Mouse (Mus musculus) cerebellum, adult (tissue): ENCODE measurements around the gene Atg4a-ps.

Source experiments
- ATAC-seq: cut with Nextera tagmentation; 2 replicates; pipeline ENCODE4 v1.9.2; 2017; ENCODE audit warnings: mild to moderate bottlenecking, moderate library complexity, mixed read lengths; ENCODE audit not compliant: insufficient number of reproducible peaks, low FRiP score, low TSS enrichment

Atg4a-ps gene

DNA sequence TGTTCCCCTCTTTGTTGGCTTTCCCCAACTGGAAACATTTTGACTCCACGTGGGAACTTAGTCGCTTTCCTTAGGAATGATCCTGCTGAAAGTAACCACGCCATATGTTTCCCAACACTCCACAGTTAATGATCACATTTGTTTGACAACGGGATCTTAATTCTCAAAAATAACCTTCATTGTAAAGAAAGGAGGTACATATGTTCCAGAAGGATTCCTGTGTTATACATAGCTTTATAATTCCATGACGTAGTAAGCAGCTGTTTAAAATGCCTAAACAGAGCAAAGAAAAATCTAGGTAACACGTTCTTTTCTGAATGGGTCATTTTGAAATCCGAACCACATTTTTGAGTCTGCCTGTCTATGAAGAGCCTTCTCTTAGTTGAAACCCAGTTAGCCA, 12.7 kb downstream of the Atg4a-ps start:
- no peak for ATAC-seq

DNA sequence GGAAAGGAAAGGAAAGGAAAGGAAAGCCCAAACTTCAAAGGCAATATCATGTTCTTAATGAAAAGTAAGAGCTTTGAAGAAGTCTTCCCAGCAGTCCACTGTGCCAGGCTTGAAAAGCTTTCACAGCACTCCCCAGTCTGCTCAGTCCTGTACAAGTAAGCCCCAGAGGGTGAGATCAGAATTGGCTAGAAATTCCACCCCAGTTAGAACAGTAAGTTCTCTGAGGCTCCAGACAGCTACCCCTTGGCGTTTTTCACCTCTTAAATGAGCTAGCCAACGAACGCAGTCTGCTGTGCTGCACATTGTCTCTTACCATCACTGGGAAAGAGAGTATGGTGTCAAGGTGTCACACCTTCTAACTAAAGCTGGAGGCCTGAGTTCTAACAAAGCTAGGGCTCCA, 18.2 kb downstream of the Atg4a-ps start:
- no peak for ATAC-seq

DNA sequence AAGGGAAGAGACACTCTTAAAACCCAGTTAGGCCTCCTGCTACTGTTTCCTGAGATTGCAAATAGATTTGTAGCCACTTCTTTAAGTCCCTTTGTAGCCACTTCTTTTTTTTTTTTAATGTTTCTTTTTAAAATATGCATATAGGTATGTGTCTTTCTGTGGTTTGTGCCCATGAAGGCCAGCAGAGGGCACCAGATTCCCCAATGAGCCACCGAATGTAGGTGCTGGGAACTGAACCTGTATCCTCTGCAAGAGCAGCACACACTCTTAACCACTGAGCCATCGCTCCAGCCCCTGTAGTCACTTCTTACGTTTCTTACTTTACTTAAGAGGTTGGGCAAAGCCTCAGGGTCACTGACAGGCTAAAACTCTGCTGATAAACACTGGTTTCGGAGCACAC, 19.4 kb downstream of the Atg4a-ps start:
- ATAC-seq = no peak

DNA sequence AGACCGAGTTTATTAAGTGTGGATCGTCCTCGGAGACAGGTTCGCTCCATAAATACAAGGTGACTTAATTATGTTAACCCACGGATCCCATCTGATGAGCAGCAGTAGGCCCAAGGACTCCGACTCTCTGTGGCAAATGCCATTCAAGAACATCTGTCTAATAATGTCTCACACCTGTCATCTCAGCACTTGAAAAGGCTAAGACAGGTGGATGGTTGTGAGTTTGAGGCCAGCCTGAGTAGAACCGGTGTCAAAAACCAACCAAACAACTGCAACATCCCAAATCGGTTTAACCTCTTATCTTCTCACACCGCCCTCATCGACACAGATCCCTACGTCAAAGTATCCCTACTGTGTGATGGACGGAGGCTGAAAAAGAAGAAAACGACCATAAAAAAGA, 20.7 kb downstream of the Atg4a-ps start:
- ATAC-seq = no peak

- ATAC-seq = peak; percentile 86
Measured at GRCm38 (mm10) chr3:103624591-103625051, 21.2 kb downstream of the Atg4a-ps start.

- ATAC-seq = peak; percentile 47; the same call in 1 of the 2 replicates
Measured at GRCm38 (mm10) chr3:103623893-103624470, 21.9 kb downstream of the Atg4a-ps start.

DNA sequence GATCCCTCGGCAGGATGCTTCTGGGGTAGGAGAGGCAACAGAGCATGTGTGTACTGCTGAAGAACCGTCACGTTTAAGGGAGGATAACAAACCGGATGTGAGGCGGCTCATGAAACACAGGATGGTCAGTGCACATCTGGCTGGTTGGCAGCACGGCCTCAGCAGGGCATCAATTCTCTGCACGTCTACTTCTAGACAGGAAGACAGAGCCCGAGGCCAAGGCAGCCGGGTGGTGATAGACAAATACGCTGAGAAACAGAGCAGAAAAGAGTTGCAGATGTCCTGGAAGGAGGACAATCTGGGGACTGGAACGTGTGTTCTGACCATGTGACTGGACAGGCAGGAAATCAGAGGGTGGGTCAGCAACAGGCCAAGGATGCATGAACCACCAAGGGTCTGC, 25.8 kb downstream of the Atg4a-ps start:
- ATAC-seq = no peak

DNA sequence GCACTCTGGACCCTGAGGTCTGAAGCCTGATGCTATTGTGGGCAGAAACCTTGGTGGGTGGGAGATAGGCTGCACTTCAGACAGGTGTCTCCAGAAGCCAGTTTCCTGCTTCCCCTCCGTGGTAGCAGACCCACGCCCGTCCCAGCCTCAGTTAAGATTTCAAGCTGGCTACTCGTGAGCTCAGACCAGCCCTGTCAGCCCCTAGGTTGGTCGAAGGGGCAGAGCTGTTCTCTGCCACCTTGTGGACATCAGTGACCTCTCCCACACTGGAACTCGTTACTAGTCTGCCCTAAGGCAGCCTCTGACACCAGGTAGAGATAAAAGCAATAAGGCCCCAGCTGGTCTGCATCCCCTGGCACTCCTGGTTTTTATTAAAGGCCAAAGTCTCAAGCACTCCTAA, 28.9 kb downstream of the Atg4a-ps start:
- ATAC-seq = no peak

DNA sequence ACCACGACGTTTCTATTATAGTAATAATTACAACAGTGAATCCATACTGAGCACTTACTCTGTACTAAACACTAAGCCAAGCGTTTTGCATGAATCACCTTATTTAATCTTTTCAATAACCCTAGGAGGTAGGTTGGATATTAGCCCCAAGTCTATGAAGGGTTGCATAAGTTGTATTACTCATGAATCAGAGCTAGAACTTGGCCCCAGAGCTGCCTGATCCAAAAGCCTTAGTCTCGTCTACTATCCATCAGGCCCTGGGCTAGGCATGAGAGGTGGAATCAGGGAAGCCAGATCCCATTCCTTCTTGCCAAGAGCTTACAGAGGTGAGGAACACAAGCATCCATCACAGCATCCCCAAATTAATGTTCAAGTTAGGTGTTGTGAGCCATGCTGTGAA, 30.2 kb downstream of the Atg4a-ps start:
- ATAC-seq = no peak

DNA sequence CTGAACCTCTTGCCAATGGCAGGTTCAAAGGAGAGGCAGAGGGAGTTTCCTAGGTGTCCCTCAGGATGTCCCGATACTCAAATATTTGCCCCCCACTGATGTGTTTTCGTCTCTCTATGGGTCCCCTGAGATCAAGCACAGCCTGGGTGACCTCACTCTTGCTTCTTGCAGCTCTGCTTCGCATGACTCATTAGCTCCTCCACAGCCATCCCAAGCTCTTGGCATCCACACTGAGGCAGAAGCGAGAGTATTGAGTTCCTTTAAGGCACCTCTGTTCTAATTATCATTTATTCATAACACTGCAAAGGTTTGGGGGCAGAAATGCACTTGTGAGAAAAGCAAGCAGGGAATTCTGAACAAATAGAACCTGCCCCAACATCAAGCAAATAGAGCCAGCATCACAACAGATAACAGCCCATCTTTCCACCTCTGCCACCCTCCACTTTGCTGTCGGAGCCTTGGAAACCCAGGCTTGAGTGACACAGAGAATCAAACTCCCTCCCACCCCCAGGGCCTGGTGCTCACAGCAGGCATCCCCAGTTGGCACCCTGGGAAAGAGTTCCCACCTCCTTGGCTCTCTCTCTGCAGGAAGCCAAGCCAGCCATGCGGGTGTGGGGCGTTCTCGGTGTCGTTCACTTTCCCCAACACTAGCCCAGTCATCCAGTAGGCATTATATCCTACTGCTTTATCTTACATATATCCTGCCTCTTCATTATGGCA, 33.1 kb downstream of the Atg4a-ps start:
- ATAC-seq = no peak

GRCm38 (mm10) chr3:103610231-103610630, 35.6 kb downstream of the Atg4a-ps start:
- ATAC-seq = no peak

- ATAC-seq = peak; percentile 84
Measured at GRCm38 (mm10) chr3:103606660-103607595, 38.9 kb downstream of the Atg4a-ps start.

DNA sequence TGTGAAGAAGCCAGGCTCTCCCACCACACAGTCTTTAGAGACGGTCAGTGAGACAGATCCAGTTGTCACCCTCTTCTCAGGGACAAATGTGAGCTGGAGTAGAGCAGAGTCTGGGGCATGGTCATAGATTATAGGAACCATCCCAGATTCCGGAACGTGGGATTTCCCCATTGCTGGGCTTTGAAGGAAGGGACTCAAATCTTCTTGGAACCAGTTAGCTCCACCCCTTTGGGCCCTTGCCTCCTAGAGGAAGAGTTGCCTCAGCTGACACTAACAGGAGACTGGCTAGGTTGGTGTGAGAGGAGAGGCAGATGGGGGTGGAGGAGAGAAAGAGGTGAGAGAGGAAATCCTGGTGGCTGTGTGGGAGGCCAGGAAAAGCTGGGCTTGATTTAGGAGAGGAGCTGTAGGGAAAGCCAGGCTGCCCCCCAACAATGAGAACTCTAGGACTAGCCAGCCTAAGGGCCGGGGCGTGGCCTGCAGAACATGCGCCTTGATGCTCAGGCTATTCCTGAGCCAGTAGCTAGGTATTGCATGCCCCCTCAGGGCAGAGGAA, 39.7 kb downstream of the Atg4a-ps start:
- ATAC-seq = 0 out of 2 replicates have a peak, but pooled peaks have one; percentile 11

- ATAC-seq = no peak
Measured at GRCm38 (mm10) chr3:103601561-103601960, 44.3 kb downstream of the Atg4a-ps start.

GRCm38 (mm10) chr3:103601011-103601410, 44.9 kb downstream of the Atg4a-ps start:
- no peak for ATAC-seq

GRCm38 (mm10) chr3:103597586-103597985, 48.3 kb downstream of the Atg4a-ps start:
- no peak for ATAC-seq

DNA sequence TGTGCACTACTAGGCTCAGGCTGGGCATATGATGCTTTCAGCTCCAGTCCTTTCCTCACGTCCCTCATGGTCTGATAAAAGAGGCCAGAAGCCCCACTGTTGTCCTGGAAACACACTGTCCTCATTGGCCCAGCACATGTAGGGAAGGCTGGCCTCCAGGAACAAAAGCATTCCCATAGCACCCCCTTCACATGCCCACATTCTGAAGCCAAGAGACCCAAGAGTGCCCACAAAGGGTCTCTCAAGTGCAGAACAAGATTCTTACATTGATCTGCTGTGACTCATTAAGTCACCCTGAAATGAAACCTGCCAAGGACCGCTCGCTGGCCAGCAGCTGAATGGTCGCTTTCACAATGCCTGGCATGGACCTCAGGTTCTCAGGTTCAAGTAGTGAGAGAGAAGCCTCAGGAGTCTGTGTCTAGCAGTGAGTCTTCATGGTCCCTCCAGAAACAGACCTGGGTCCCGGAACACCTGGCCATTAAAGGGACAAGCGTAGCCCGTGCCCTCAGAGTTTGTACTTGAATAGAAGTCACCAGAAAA, 50.5 kb downstream of the Atg4a-ps start:
- no peak for ATAC-seq
